Mouse (Mus musculus): ENCODE results near the gene Hyal3. TPM values are rescaled to one million over a fixed set of nuclear protein-coding genes. Genes with fewer than 3 reads are reported as not detected.

Gene Hyal3
- polyA plus RNA-seq, 1 experiment from 2014 or later: 1.4 TPM

DNA sequence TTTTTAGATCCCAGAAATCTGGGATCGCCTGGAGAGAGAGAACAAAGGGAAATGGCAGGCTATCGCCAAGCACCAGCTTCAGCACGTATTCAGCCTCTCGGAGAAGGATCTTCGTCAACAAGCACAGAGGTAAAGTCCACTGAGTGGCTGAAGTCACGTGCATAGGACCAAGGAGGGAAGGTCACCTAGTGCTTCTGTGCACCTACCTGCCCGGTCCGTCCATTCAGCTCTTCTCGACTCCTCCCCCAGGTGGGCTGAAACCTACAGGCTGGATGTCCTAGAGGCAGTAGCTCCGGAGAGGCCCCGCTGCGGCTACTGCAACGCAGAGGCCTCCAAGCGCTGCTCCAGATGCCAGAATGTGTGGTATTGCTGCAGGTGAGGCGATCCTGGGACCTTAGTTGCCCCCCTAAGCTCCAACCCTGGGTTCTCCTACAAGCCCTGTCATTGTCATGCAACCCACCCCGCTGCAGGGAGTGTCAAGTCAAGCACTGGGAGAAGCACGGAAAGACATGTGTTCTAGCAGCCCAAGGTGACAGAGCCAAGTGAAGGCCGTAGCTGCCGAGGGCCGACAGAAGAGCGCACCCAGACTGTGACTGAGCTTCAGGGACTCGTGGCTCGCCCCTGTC is 30.0 kb upstream of the Hyal3 start:
- no peak for ATAC-seq (ENCODE audit: insufficient read depth)
- 30% methylated on average over 23 of the region's 23 CpGs for WGBS
- TF ChIP-seq CTCF (IDR thresholded peaks at IDR 0.05; ENCODE audit: low read depth): no peak

DNA sequence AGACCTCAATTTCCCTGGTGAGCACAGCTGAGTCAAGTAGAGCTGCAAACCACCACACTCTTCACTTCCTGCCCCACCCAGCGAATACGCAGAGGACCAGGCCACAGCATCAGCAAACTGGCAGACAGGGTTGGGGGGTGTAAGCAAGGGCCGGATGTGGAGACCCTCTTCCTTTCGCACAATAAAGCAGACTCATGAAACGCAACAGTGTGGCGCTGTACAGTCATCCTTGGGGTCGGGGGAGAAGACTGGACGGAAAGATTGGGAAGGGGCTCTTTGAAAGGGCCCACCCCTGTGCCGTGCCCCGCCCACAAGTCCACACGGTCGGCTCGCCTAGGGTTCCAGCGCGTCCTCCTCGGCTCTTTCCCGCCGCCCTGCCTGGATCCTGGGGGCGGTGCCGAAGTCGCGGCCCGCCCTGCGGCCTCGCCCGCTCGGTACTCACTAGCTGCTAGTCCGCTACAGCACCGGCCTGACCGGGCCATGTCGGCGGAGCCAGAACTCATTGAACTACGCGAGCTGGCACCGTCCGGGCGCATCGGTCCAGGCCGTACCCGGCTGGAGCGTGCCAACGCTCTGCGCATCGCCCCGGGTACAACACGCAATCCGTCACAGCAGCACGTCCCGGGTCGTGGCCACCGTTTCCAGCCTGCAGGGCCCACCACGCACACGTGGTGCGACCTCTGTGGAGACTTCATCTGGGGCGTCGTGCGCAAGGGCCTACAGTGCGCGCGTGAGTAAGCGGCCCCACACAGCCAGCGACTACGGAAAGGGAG is 29.3 kb upstream of the Hyal3 start, which contains the start of gene Rassf1:
Gene Rassf1, plus strand, starts transcription at position 439 of the 773 bp plus-strand sequence.
- Histone ChIP-seq H3K4me2 (peak within 1 kb of the TSS; percentile 97), H3K4me3 (ENCODE audit: low read depth, low read length) (peak within 1 kb of the TSS; percentile 60), H3K27ac (ENCODE audit: low read depth) (peak within 1 kb of the TSS; percentile 82), H3K9ac (peak within 1 kb of the TSS; percentile 75), H3K36me3 (ENCODE audit: insufficient read depth) (0 out of 2 replicates have a peak, but pooled peaks cover 2% of the 10 kb centered on the region), H3K9me3 (ENCODE audit: low read depth, low read length) (no peaks in the 10 kb centered on the region), H3K27me3 (ENCODE audit: insufficient read depth, low read length) (no peaks in the 10 kb centered on the region), H3K4me1 (ENCODE audit: insufficient read depth) (peaks cover 32% of the 10 kb centered on the region)
- under 1% methylated on average over 63 of the region's 63 CpGs for WGBS
- ATAC-seq (ENCODE audit: insufficient read depth) (peak; percentile 48), DNase-seq (peak; percentile 89)
- no peak for TF ChIP-seq CTCF (IDR thresholded peaks at IDR 0.05; ENCODE audit: low read depth)

More for the DNA sequence above, 30.0 kb upstream of the Hyal3 start:
- H3K4me2 ChIP-seq: peak overlapping the region; percentile 97
- H3K27me3 ChIP-seq (ENCODE audit: insufficient read depth, low read length): no peaks in the 10 kb centered on the region
- H3K36me3 ChIP-seq (ENCODE audit: insufficient read depth): 0 out of 2 replicates have a peak, but pooled peaks cover 3% of the 10 kb centered on the region
- no peak overlapping the region; the same call in 1 of the 2 replicates for H3K27ac ChIP-seq (ENCODE audit: low read depth)
- peak overlapping the region; percentile 60 for H3K4me3 ChIP-seq (ENCODE audit: low read depth, low read length)
- H3K4me1 ChIP-seq (ENCODE audit: insufficient read depth): peaks cover 29% of the 10 kb centered on the region
- DNase-seq: no peak
- peak overlapping the region; percentile 75 for H3K9ac ChIP-seq
- no peaks in the 10 kb centered on the region for H3K9me3 ChIP-seq (ENCODE audit: low read depth, low read length)

DNA sequence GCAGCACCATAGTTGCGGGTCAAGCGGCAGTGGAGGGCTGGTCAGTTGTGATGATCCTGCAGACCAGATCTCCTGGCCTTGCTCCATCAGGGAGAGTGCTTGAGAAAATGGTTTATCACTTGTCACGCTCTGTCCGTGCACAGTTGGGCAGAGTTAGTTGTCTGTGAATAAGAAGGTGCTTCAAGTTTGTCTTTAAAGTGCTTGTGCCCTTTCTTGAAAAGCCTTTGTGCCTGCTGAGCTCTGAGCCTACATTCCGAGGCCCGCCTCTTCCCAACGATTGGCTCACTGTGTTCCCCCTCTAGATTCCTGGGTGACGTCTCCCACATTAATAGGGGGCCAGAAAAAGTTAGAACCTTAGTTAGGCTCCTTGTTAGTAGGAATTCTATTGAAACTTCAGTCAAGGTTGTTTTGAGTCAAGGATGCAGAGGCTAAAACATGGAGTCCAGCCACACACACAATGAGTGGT is 28.7 kb upstream of the Hyal3 start:
- peaks cover 35% of the 10 kb centered on the region for H3K4me1 ChIP-seq (ENCODE audit: insufficient read depth)
- peak overlapping the region; percentile 60 for H3K4me3 ChIP-seq (ENCODE audit: low read depth, low read length)
- 4% methylated on average over 8 of the region's 8 CpGs for whole genome bisulfite sequencing
- H3K27me3 ChIP-seq (ENCODE audit: insufficient read depth, low read length): no peaks in the 10 kb centered on the region
- DNase-seq: peak; percentile 71
- no peak for ATAC-seq (ENCODE audit: insufficient read depth)
- H3K9ac ChIP-seq: peak overlapping the region; percentile 75
- H3K4me2 ChIP-seq: peak overlapping the region; percentile 97
- H3K36me3 ChIP-seq (ENCODE audit: insufficient read depth): peaks cover 8% of the 10 kb centered on the region; the same call in 1 of the 2 replicates
- peak overlapping the region; percentile 82 for H3K27ac ChIP-seq (ENCODE audit: low read depth)
- H3K9me3 ChIP-seq (ENCODE audit: low read depth, low read length): no peaks in the 10 kb centered on the region
- TF ChIP-seq CTCF (IDR thresholded peaks at IDR 0.05; ENCODE audit: low read depth): no peak

DNA sequence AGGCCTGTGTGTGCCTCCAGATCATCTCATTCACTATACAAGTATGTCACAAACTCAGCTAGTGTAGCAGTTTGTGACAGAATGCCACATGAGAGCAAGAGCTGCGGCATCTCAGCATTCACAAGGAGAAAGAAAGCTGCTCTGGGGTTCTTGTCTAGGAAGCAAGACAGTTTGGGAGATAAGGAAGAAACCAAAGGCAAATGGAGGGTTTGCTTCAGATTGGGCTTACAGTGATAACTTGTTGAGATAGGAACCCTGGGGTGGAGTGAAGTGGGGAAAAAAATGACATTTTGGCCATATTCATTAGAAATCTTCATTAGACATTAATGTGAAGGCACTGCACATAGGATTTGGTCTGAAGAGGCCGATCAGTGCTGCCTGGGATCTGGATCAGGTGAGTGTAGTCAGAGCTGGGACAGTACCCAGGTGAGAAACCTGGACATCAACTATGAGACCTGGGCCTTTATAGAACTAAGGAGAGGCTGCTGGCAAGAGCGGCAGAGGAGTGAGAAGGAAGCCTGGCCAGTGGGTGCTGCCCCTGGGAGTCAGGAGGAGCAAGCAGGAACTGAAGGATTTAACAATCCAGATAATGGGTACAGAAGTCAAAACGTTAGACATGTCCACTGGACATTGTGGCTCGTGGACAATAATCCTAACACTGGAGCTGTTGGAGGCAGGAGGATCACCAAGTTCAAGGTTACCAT is 27.8 kb upstream of the Hyal3 start:
- no peak for TF ChIP-seq CTCF (IDR thresholded peaks at IDR 0.05; ENCODE audit: low read depth)
- no peak for ATAC-seq (ENCODE audit: insufficient read depth)
- peaks cover 30% of the 10 kb centered on the region for H3K4me1 ChIP-seq (ENCODE audit: insufficient read depth)

DNA sequence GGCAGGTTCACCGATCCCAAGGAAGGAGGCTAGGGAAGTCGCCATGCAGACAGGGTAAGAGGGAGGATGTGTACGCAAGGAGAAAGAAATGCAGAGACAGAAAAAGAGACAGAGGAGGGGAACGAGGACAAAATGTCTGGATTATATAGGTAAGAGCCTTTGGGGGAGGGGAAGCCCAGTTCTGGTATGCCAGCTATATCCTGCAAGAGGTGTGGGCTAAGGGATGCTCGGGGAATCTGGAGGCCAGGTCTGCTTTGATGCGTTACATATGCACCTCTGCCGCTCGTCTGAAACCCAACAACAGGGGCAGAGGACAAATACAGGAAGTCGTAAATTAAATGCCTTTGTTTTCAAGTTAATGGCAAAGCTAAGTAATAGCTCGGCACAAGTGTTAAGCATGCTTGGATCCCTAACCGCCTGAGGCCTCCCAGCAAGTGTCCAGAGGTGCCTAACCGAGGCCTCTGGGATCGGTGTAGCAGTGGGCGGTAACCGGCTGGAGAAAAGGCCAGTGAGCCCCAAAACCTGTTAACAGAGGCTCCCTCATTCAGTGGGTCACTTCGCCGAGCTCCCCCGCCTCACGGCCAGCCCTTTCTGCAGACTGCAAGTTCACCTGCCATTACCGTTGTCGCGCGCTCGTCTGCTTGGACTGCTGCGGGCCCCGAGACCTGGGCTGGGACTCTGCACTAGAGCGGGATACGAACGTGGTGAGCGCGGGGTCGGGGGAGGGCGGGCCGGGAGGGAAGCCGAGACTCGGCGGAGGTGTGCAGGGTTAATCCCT is 26.9 kb upstream of the Hyal3 start:
- peaks cover 30% of the 10 kb centered on the region for H3K4me1 ChIP-seq (ENCODE audit: insufficient read depth)
- peaks cover 26% of the 10 kb centered on the region for H3K36me3 ChIP-seq (ENCODE audit: insufficient read depth)
- peak overlapping the region; percentile 68 for H3K4me3 ChIP-seq (ENCODE audit: low read depth, low read length)
- 5% methylated on average over 37 of the region's 37 CpGs for WGBS
- ATAC-seq (ENCODE audit: insufficient read depth) (peak; percentile 46), DNase-seq (no peak)
- H3K27ac ChIP-seq (ENCODE audit: low read depth): peak overlapping the region; percentile 98
- TF ChIP-seq CTCF (IDR thresholded peaks at IDR 0.05; ENCODE audit: low read depth): no peak
- peak overlapping the region; percentile 97 for H3K4me2 ChIP-seq
- H3K9ac ChIP-seq: peak overlapping the region; percentile 69
- H3K9me3 ChIP-seq (ENCODE audit: low read depth, low read length): no peaks in the 10 kb centered on the region
- no peaks in the 10 kb centered on the region for H3K27me3 ChIP-seq (ENCODE audit: insufficient read depth, low read length)

More for the DNA sequence above, 27.8 kb upstream of the Hyal3 start:
- Histone ChIP-seq H3K36me3 (ENCODE audit: insufficient read depth) (peaks cover 17% of the 10 kb centered on the region), H3K4me2 (peak overlapping the region; percentile 97), H3K27me3 (ENCODE audit: insufficient read depth, low read length) (no peaks in the 10 kb centered on the region), H3K4me3 (ENCODE audit: low read depth, low read length) (peak overlapping the region; percentile 68), H3K27ac (ENCODE audit: low read depth) (peak overlapping the region; percentile 26; the same call in 1 of the 2 replicates), H3K9ac (peak overlapping the region; percentile 75), H3K9me3 (ENCODE audit: low read depth, low read length) (no peaks in the 10 kb centered on the region)
- no peak for DNase-seq
- WGBS: 72% methylated on average over 5 of the region's 5 CpGs

DNA sequence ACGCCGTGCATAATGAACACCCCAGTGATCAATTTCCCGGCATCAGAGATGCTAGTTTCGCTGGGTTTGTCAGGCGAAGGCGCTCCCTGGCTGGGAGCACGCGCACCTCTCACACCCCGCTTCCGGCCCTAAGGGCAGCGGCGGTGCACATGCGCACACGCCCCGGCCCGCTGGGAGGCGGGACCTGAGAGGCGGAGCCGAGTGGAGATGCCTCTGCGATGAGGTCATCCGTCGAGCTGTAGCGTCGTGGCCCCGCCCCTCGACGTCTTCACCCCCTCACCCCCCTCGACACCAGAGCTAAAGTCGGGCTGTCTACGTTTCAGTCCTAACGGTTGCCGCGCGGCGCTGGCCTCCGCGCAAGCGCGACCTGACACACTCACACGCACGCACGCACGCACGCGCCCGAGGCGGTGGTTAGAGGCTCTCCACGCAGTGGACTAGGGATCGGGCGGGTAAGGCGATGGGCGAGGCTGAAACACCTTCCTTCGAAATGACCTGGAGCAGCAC is 26.2 kb upstream of the Hyal3 start:
- peak; percentile 89 for ATAC-seq (ENCODE audit: insufficient read depth)
- Histone ChIP-seq H3K4me3 (ENCODE audit: low read depth, low read length) (peak overlapping the region; percentile 68), H3K36me3 (ENCODE audit: insufficient read depth) (peaks cover 32% of the 10 kb centered on the region), H3K9ac (peak overlapping the region; percentile 76), H3K27ac (ENCODE audit: low read depth) (peak overlapping the region; percentile 98), H3K4me2 (peak overlapping the region; percentile 97), H3K27me3 (ENCODE audit: insufficient read depth, low read length) (no peaks in the 10 kb centered on the region), H3K9me3 (ENCODE audit: low read depth, low read length) (no peaks in the 10 kb centered on the region), H3K4me1 (ENCODE audit: insufficient read depth) (peaks cover 30% of the 10 kb centered on the region)
- under 1% methylated on average over 53 of the region's 53 CpGs for WGBS
- peak; percentile 99 for DNase-seq
- peak; percentile 35 for TF ChIP-seq CTCF (IDR thresholded peaks at IDR 0.05; ENCODE audit: low read depth)

Measured in lung, embryonic 14.5 days (tissue).